Mouse (Mus musculus) liver, adult 2 months (tissue): ENCODE data around the gene Reg2. TPM values are rescaled to one million over a fixed set of nuclear protein-coding genes. Genes with fewer than 3 reads are reported as not detected.

Experiments used
- DNase-seq: peaks from one replicate; pipeline ENCODE4 v3.0.0-alpha.2; 2011; ENCODE audit warnings: low read depth, low spot score; ENCODE audit errors: extremely low read depth
- H3K27ac ChIP-seq: fragments of 200-500 bp; replicated peaks from 2 replicates; pipeline ENCODE4 v1.5.1; 2012; ENCODE audit warnings: low read depth, mild to moderate bottlenecking, control low read depth, inconsistent platforms, low read length; ENCODE audit not compliant: insufficient read depth
- H3K27me3 ChIP-seq: fragments of 200-500 bp; 2 replicates; pipeline ENCODE4 v1.6.1; 2012; ENCODE audit warnings: mild to moderate bottlenecking, moderate library complexity, low read length, inconsistent platforms; ENCODE audit not compliant: control insufficient read depth, insufficient read depth
- H3K36me3 ChIP-seq: fragments of 200-500 bp; 2 replicates; pipeline ENCODE4 v1.6.1; 2012; ENCODE audit warnings: low read length, inconsistent platforms; ENCODE audit not compliant: control insufficient read depth, insufficient read depth
- H3K4me1 ChIP-seq: fragments of 200-500 bp; 2 replicates; pipeline ENCODE4 v1.6.1; 2011; ENCODE audit warnings: low read length; ENCODE audit not compliant: control insufficient read depth, insufficient read depth
- H3K4me3 ChIP-seq: fragments of 200-500 bp; 2 replicates; pipeline ENCODE4 v1.5.1; 2011; ENCODE audit warnings: low read depth, mild to moderate bottlenecking, control low read depth, low read length, moderate library complexity; ENCODE audit not compliant: insufficient read depth
- H3K79me2 ChIP-seq: fragments of 200-500 bp; 2 replicates; pipeline ENCODE4 v1.6.1; 2012; ENCODE audit warnings: inconsistent platforms, mild to moderate bottlenecking, low read length, moderate library complexity; ENCODE audit not compliant: control insufficient read depth, insufficient read depth
- H3K9ac ChIP-seq: fragments of 200-500 bp; 2 replicates; pipeline ENCODE4 v1.6.1; 2012; ENCODE audit warnings: low read depth, mild to moderate bottlenecking, control low read depth, inconsistent platforms, low read length
- CTCF ChIP-seq: fragments of 200-500 bp; IDR thresholded peaks from 2 replicates; pipeline ENCODE4 v1.5.1; 2011; ENCODE audit warnings: low read depth, low read length, control low read depth
- POLR2A ChIP-seq: fragments of 200-500 bp; IDR thresholded peaks from 2 replicates; pipeline ENCODE4 v1.6.1; 2011; ENCODE audit warnings: low read length, control low read depth; ENCODE audit not compliant: insufficient read depth; ENCODE audit errors: extremely low read depth
- WGBS: fragments of 180-500 bp; shearing (Covaris S2); methylation state at CpG from one replicate; pipeline ENCODE4 v1.1.7; 2018; 5-methylcytosine and 5-hydroxymethylcytosine counted together
- polyA plus RNA-seq: library from polyadenylated mRNA; depleted of rRNA; stranded (reverse); fragments of >200 nt; gene quantifications from 2 replicates; pipeline ENCODE4 v1.2.3, GENCODE M21; 2012; rRNA removed
- total RNA-seq: library from RNA; depleted of rRNA; stranded (reverse); fragments of >200 nt; gene quantifications from 2 replicates; pipeline ENCODE4 v1.2.3, GENCODE M21; 2014; rRNA removed

The Reg2 gene
- total and polyA plus RNA-seq, 2 experiments = not detected

DNA sequence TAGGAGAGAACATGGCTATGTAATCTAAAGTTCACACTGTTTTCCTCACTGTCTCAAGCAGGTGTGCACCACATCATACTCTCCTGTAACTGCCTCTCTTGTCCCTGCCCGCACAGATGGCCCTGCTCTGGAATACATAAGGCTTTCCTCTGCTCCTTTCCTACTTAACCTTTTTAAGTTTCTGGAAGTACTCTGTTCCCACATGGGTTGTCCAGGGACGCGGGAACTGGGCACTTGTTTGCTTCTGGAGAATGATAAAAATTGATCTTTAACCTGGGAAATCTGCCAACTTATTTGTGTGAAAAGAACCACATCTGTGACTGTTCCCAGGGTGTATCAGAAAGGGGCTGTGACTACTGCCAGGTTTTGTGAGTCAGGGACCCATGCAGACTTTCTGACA, 30.1 kb downstream of the Reg2 start:
- WGBS = 75% methylated on average over 3 of the region's 3 CpGs
- no peaks in the 10 kb centered on the region for H3K79me2 ChIP-seq
- H3K27me3 ChIP-seq = no peaks in the 10 kb centered on the region
- peak; percentile 0 for DNase-seq
- H3K9ac ChIP-seq = no peak overlapping the region
- TF ChIP-seq CTCF = no peak
- TF ChIP-seq POLR2A = no peak
- H3K4me3 ChIP-seq = no peak overlapping the region
- H3K27ac ChIP-seq = no peak overlapping the region
- no peaks in the 10 kb centered on the region for H3K36me3 ChIP-seq
- H3K4me1 ChIP-seq = no peaks in the 10 kb centered on the region

- WGBS = 33% methylated on average over 1 of the region's 1 CpGs
These were observed 51.8 kb downstream of the Reg2 start for GRCm38 (mm10) chr6:78447202-78447601.

DNA sequence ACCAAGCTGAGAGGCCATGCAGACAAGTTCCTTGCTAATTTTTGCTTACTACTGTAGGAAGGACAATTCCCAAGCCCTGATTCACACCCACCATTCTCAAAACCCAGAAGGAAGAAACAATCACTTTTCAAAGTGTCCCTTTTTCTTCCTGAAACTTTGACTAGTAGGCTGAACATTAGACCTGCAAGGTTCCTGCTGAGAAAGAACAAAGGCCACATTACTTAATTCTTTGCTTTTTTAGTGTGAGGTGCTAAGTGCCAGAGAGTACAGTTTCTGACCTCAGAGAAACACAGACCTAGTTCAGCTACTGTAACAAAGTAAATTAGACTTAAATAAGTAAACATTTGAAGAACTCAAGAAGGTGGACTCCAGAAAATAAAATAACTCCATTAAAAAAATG, 53.0 kb downstream of the Reg2 start:
- Histone ChIP-seq H3K79me2 (no peaks in the 10 kb centered on the region), H3K4me3 (no peak overlapping the region)

More at GRCm38 (mm10) chr6:78447202-78447601, 51.8 kb downstream of the Reg2 start:
- Histone ChIP-seq H3K27me3 (no peaks in the 10 kb centered on the region), H3K9ac (no peak overlapping the region), H3K79me2 (no peaks in the 10 kb centered on the region), H3K27ac (no peak overlapping the region), H3K4me1 (no peaks in the 10 kb centered on the region), H3K36me3 (no peaks in the 10 kb centered on the region), H3K4me3 (no peak overlapping the region)
- DNase-seq = no peak
- TF ChIP-seq POLR2A = no peak

DNA sequence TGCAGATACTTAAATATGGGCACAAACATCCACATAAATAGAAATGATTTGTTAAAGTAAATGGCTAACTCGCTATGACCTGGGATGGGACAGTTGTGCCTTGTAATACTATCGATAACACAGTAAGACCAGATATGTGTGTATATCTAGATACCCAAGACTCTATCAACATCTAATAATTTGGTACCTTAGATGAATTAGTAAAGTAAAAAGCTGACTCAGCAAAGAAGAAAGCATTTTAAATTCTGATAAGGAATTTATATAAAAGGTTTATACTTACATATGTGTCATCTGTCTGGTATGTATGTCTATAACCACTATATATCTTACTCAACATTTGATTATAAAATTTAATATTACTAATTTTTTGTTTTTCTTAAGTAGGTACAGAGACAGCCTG, 57.4 kb downstream of the Reg2 start:
- Histone ChIP-seq H3K4me1 (no peaks in the 10 kb centered on the region), H3K27ac (no peak overlapping the region), H3K79me2 (no peaks in the 10 kb centered on the region), H3K27me3 (no peaks in the 10 kb centered on the region), H3K4me3 (no peak overlapping the region), H3K36me3 (no peaks in the 10 kb centered on the region), H3K9ac (no peak overlapping the region)
- 90% methylated on average over 2 of the region's 2 CpGs for WGBS
- TF ChIP-seq POLR2A = no peak
- TF ChIP-seq CTCF = no peak
- no peak for DNase-seq

More for the DNA sequence above, 53.0 kb downstream of the Reg2 start:
- Histone ChIP-seq H3K36me3 (no peaks in the 10 kb centered on the region), H3K27me3 (no peaks in the 10 kb centered on the region), H3K27ac (no peak overlapping the region), H3K4me1 (no peaks in the 10 kb centered on the region), H3K9ac (no peak overlapping the region)
- peak; percentile 19 for DNase-seq
- no peak for TF ChIP-seq POLR2A
- no peak for TF ChIP-seq CTCF

Other genes starting within 250 kb of the Reg2 start
- not detected in 2 replicates for gene Reg3b, start 25.0 kb upstream of the Reg2 start, total RNA-seq
- 0.20 and 0.34 TPM in 2 replicates for gene Reg3b, start 25.0 kb upstream of the Reg2 start, polyA plus RNA-seq
- gene Reg3d, start 16.8 kb upstream of the Reg2 start, total RNA-seq = 0.65 TPM in 1 of 2 replicates, not detected in the other
- gene Reg3d, start 16.8 kb upstream of the Reg2 start, polyA plus RNA-seq = not detected in 2 replicates
- not detected in 2 replicates for gene Reg3a, start 14.9 kb upstream of the Reg2 start, total RNA-seq
- gene Reg3a, start 14.9 kb upstream of the Reg2 start, polyA plus RNA-seq = not detected in 2 replicates
- 3.0 and 40.1 TPM in 2 replicates for gene Reg1, start 27.1 kb downstream of the Reg2 start, total RNA-seq
- 0.12 TPM in 2 replicates for gene Reg1, start 27.1 kb downstream of the Reg2 start, polyA plus RNA-seq
- gene Reg3g, start 73.2 kb downstream of the Reg2 start, total RNA-seq = not detected in 2 replicates
- gene Reg3g, start 73.2 kb downstream of the Reg2 start, polyA plus RNA-seq = not detected in 2 replicates